Mouse (Mus musculus) kidney, adult 2 months (tissue): ENCODE measurements at regions not wholly inside any gene's neighbourhood (a gene's known extent, or its start where the extent isn't known, plus 50 kb on each side); places are given as distances from the start of the nearest gene placed in this dataset.

Source experiments
- DNase-seq: peaks from one replicate; pipeline ENCODE4 v3.0.0; 2021
- H3K27ac ChIP-seq: fragments of 200-500 bp; 2 replicates; pipeline ENCODE4 v1.5.1; 2012; ENCODE audit warnings: low read depth, low read length, control low read depth, inconsistent platforms; ENCODE audit not compliant: insufficient read depth
- H3K27me3 ChIP-seq: fragments of 200-500 bp; replicated peaks from 2 replicates; pipeline ENCODE4 v1.6.1; 2012; ENCODE audit warnings: mild to moderate bottlenecking, moderate library complexity, low read length, inconsistent platforms; ENCODE audit not compliant: control insufficient read depth, insufficient read depth
- H3K36me3 ChIP-seq: fragments of 200-500 bp; 2 replicates; pipeline ENCODE4 v1.6.1; 2012; ENCODE audit warnings: mild to moderate bottlenecking, moderate library complexity, low read length, inconsistent platforms; ENCODE audit not compliant: control insufficient read depth, insufficient read depth
- H3K4me1 ChIP-seq: fragments of 200-500 bp; 2 replicates; pipeline ENCODE4 v1.6.1; 2011; ENCODE audit warnings: low read length; ENCODE audit not compliant: control insufficient read depth, insufficient read depth
- H3K4me3 ChIP-seq: fragments of 200-500 bp; 2 replicates; pipeline ENCODE4 v1.5.1; 2011; ENCODE audit warnings: mild to moderate bottlenecking, low read depth, low read length, control low read depth; ENCODE audit not compliant: insufficient read depth
- CTCF ChIP-seq: fragments of 200-500 bp; conservative IDR thresholded peaks from 2 replicates; pipeline ENCODE4 v1.5.1; 2011; ENCODE audit warnings: low read depth, mild to moderate bottlenecking, control low read depth, low read length, moderate library complexity, mixed read lengths; ENCODE audit not compliant: insufficient read depth, insufficient read length
- POLR2A ChIP-seq: fragments of 200-500 bp; IDR thresholded peaks from one replicate; pipeline ENCODE4 v1.6.1; 2011; ENCODE audit warnings: low read depth, low read length, control low read depth
- WGBS: fragments of 180-500 bp; shearing (Covaris S2); methylation state at CpG from one replicate; pipeline ENCODE4 v1.1.7; 2018; 5-methylcytosine and 5-hydroxymethylcytosine counted together

- TF ChIP-seq POLR2A, result no peak
- TF ChIP-seq CTCF, result no peak
- H3K4me3 ChIP-seq, result no peak overlapping the region
- WGBS, result 87% methylated on average over 2 of the region's 2 CpGs
- no peaks in the 10 kb centered on the region for H3K4me1 ChIP-seq
- H3K27me3 ChIP-seq, result no peaks in the 10 kb centered on the region
- no peaks in the 10 kb centered on the region for H3K36me3 ChIP-seq
- H3K27ac ChIP-seq, result no peak overlapping the region
- no peak for DNase-seq
Measured at GRCm38 (mm10) chr14:74112603-74113002, 451.6 kb downstream of the Gm21750 start.

GRCm38 (mm10) chr14:74113116-74113515 is 452.1 kb downstream of the Gm21750 start:
- Histone ChIP-seq H3K27me3 (no peaks in the 10 kb centered on the region), H3K36me3 (no peaks in the 10 kb centered on the region), H3K4me3 (no peak overlapping the region), H3K4me1 (no peaks in the 10 kb centered on the region), H3K27ac (no peak overlapping the region)
- 55% methylated on average over 5 of the region's 5 CpGs for WGBS
- TF ChIP-seq POLR2A, result no peak
- TF ChIP-seq CTCF, result no peak
- DNase-seq, result no peak

GRCm38 (mm10) chr14:74113556-74113955 is 452.5 kb downstream of the Gm21750 start:
- Histone ChIP-seq H3K4me1 (no peaks in the 10 kb centered on the region), H3K4me3 (no peak overlapping the region), H3K36me3 (no peaks in the 10 kb centered on the region), H3K27ac (no peak overlapping the region), H3K27me3 (no peaks in the 10 kb centered on the region)
- TF ChIP-seq POLR2A, result no peak
- no peak for TF ChIP-seq CTCF
- WGBS, result 71% methylated on average over 3 of the region's 3 CpGs
- no peak for DNase-seq

- no peaks in the 10 kb centered on the region for H3K36me3 ChIP-seq
- H3K27me3 ChIP-seq, result no peaks in the 10 kb centered on the region
- no peak for TF ChIP-seq CTCF
- no peak for TF ChIP-seq POLR2A
- no peak for DNase-seq
- no peak overlapping the region for H3K4me3 ChIP-seq
- no peak overlapping the region for H3K27ac ChIP-seq
- WGBS, result 76% methylated on average over 2 of the region's 2 CpGs
- no peaks in the 10 kb centered on the region for H3K4me1 ChIP-seq
Measured at GRCm38 (mm10) chr14:74117686-74118085, 456.7 kb downstream of the Gm21750 start.

GRCm38 (mm10) chr14:74145202-74145700 is 484.2 kb downstream of the Gm21750 start:
- H3K4me3 ChIP-seq, result no peak overlapping the region
- no peak overlapping the region for H3K27ac ChIP-seq
- no peaks in the 10 kb centered on the region for H3K4me1 ChIP-seq
- no peak for DNase-seq
- no peaks in the 10 kb centered on the region for H3K36me3 ChIP-seq
- TF ChIP-seq CTCF (no peak), POLR2A (no peak)
- H3K27me3 ChIP-seq, result no peaks in the 10 kb centered on the region; the same call in 1 of the 2 replicates
- WGBS, result 89% methylated on average over 4 of the region's 4 CpGs

- no peaks in the 10 kb centered on the region for H3K4me1 ChIP-seq
- no peak for DNase-seq
- no peaks in the 10 kb centered on the region for H3K36me3 ChIP-seq
- no peaks in the 10 kb centered on the region for H3K27me3 ChIP-seq
- H3K27ac ChIP-seq, result no peak overlapping the region
- WGBS, result 80% methylated on average over 2 of the region's 2 CpGs
- TF ChIP-seq CTCF (no peak), POLR2A (no peak)
- no peak overlapping the region for H3K4me3 ChIP-seq
Measured at GRCm38 (mm10) chr14:74166221-74166620, 474.4 kb upstream of the Htr2a start.

GRCm38 (mm10) chr14:74169131-74169875 is 471.3 kb upstream of the Htr2a start:
- no peak overlapping the region for H3K27ac ChIP-seq
- H3K4me3 ChIP-seq, result no peak overlapping the region
- H3K27me3 ChIP-seq, result no peaks in the 10 kb centered on the region
- H3K36me3 ChIP-seq, result no peaks in the 10 kb centered on the region
- TF ChIP-seq POLR2A (no peak), CTCF (no peak)
- 76% methylated on average over 2 of the region's 2 CpGs for WGBS
- no peaks in the 10 kb centered on the region for H3K4me1 ChIP-seq
- DNase-seq, result no peak

GRCm38 (mm10) chr14:74180066-74180465 is 460.6 kb upstream of the Htr2a start:
- TF ChIP-seq CTCF, result no peak
- no peak for TF ChIP-seq POLR2A
- Histone ChIP-seq H3K4me1 (0 out of 2 replicates have a peak, but pooled peaks cover 3% of the 10 kb centered on the region), H3K27me3 (no peaks in the 10 kb centered on the region), H3K4me3 (no peak overlapping the region), H3K36me3 (no peaks in the 10 kb centered on the region), H3K27ac (no peak overlapping the region)
- WGBS, result 41% methylated on average over 2 of the region's 2 CpGs
- peak; percentile 74 for DNase-seq
